Mouse (Mus musculus): ENCODE measurements at regions not wholly inside any gene's neighbourhood (a gene's known extent, or its start where the extent isn't known, plus 50 kb on each side); places are given as distances from the start of the nearest gene placed in this dataset.

GRCm38 (mm10) chr5:43048196-43049050 lies 184.5 kb upstream of the Cpeb2 start:
- no peak for DNase-seq (ENCODE audit: low read depth, low spot score)

DNA sequence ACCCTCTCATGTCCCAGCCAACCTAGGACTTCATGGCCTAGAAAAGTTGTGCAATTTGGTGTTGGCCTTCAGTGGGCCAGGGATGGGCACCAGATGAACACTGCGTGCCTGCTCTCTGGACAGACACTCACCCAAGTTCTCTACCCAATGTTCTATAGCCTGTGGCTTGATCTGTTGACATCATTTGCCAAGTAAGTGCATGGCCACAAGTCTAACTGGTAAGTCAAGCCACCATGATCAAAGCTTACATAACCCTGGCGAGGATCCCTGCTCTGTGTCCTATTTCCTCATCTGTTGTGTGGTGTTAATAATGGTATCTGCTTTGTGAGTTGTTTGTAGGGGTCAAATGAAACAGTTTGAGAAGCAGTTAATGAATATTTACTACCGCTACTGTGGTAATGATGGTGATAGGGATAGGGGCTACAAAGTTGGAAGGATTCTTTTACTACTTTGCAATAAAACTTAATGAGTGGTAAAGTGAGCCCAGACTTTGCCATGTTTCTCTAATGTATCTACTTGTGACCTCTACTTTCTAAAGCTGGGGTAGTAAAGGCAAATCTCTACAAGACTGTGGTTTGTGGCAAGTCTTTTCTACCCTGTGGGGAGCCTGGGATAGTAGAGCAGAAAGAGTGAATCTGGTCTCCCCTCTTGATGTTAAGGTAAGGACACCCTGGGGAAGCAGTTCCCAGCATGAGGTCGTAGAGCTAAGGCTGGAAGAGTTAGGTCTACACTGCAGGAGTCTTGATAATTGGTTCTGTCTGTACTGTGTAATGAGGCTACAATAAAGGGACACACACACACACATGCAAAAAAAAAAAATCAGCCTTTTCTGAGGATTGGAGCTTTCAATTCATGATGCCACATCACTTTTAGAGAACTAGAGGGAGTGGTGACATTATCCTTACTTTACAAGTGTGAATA lies 183.3 kb upstream of the Cpeb2 start:
- no peak for DNase-seq (ENCODE audit: low read depth, low spot score)

DNA sequence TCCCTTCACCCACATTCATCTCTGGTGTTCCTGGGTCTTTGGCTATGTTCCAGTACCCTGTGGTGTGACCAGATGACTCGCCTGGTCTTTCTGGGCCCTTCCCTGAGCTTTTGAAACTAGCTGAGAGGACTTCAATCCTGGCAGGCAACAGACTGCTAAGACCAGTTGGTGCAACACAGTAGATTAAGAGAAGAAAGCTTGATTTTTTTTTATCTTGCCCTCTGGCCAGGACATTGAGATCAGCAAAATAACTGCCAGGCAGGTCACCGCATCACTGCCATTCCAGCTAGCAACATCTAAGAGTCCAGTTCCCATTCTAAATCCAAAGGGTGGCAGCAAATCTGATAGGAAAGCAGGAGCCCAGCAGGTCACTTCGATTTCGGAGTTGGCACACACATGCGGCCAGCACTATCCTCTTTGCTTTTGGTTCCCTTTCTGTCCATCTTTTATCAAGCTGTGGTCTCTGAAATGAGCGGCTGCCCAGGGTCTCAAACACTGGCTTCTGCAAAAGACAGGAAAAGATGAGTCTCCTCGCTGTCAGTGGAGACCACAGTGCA lies 181.9 kb upstream of the Cpeb2 start:
- no peak for DNase-seq (ENCODE audit: low read depth, low spot score)

GRCm38 (mm10) chr5:43052668-43053067 lies 180.3 kb upstream of the Cpeb2 start:
- DNase-seq (ENCODE audit: low read depth, low spot score), result no peak

DNA sequence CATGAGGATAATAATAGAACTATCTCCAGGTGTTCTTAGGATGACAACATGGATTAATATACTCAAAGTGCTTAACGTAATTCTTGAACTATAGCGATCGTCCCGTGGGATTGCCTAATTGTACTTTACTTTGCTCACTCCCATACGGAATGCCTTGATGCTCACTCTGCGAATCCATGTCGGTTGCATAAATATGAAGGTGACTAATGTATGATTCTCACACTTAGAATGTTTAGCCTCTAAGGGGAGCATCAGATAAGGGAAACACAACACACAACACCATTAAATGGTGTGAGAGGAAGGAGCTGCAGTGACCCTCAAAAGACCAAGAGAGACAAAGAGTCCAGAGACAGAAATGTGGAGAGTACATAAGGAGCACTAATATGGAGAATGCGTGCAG lies 178.4 kb upstream of the Cpeb2 start:
- no peak for DNase-seq (ENCODE audit: low read depth, low spot score)

GRCm38 (mm10) chr5:43055111-43055710 lies 177.8 kb upstream of the Cpeb2 start:
- DNase-seq (ENCODE audit: low read depth, low spot score), result no peak

- DNase-seq (ENCODE audit: low read depth, low spot score), result no peak
Measured at GRCm38 (mm10) chr5:43056486-43056885, 176.5 kb upstream of the Cpeb2 start.

DNA sequence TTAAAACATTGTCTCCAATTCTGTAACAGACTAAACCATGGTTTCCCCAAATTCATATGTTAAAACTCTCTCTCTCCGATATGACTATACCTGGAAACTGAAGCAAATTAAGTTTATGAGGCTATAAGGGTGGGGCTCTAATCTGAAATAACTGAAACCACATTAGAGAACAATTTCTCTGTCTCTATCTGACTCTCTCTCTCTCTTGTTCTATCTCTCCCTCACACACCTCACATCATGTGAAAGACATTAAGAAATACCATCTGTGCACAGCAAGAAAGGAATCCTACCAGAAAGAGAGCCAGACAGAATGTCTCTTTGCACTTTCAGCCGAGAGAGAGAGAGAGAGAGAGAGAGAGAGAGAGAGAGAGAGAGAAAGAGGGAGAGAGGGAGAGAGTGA lies 171.7 kb upstream of the Cpeb2 start:
- no peak for DNase-seq (ENCODE audit: low read depth, low spot score)

- DNase-seq (ENCODE audit: low read depth, low spot score), result no peak
Measured at GRCm38 (mm10) chr5:43061797-43062391, 171.1 kb upstream of the Cpeb2 start.

GRCm38 (mm10) chr5:43062499-43062898 lies 170.5 kb upstream of the Cpeb2 start:
- DNase-seq (ENCODE audit: low read depth, low spot score), result no peak

GRCm38 (mm10) chr5:43063386-43063785 lies 169.6 kb upstream of the Cpeb2 start:
- DNase-seq (ENCODE audit: low read depth, low spot score), result no peak

- DNase-seq (ENCODE audit: low read depth, low spot score), result no peak
Measured at GRCm38 (mm10) chr5:43071541-43071940, 161.4 kb upstream of the Cpeb2 start.

GRCm38 (mm10) chr5:43072340-43072739 lies 160.6 kb upstream of the Cpeb2 start:
- no peak for DNase-seq (ENCODE audit: low read depth, low spot score)

GRCm38 (mm10) chr5:43074536-43074935 lies 158.4 kb upstream of the Cpeb2 start:
- no peak for DNase-seq (ENCODE audit: low read depth, low spot score)

DNA sequence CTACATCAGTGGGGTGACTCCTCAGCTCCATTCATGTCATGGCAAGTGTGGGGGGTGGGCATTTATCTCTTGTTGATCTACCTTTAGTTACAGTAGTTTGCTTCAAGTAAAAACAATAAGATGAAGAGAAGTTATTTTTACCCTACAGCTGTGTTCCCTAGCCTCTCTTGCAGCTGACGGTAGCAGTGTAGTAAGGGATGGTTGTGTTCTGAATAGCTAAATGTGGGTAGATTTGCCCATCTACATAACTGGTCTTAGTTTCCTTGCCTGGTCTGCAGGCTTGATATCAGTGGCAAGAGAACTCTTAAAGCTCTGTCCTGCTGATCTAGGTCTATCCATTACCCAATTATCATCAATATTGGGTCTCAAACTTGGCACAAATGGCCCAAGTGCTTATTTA lies 152.7 kb upstream of the Cpeb2 start:
- DNase-seq (ENCODE audit: low read depth, low spot score), result no peak

- no peak for DNase-seq (ENCODE audit: low read depth, low spot score)
Measured at GRCm38 (mm10) chr5:43081561-43082534, 151.1 kb upstream of the Cpeb2 start.

- no peak for DNase-seq (ENCODE audit: low read depth, low spot score)
Measured at GRCm38 (mm10) chr5:43087077-43087476, 145.9 kb upstream of the Cpeb2 start.

DNA sequence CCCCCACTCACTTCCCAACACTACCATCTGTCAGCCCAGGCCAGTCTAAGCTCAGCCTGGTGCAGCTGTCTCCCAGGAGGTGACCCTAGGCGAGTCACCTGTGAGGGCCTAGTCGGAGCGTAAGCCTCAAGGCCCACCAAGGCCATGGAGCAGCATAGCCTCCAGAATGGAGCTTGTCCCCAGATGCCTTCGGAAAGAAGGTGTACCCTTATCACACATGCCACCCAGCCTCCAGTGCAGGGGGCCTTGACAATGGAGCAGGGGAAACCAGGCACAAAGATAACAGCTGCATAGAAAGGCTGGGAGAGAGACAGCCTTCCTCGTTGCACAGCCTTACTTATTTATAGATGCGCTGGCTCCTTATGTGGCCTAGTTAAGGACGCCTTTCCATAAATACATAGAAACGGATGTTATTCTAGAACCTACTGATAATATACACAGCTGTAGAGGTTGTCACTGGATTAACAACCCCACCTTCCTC lies 145.0 kb upstream of the Cpeb2 start:
- DNase-seq (ENCODE audit: low read depth, low spot score), result no peak

- no peak for DNase-seq (ENCODE audit: low read depth, low spot score)
Measured at GRCm38 (mm10) chr5:43088650-43089397, 144.1 kb upstream of the Cpeb2 start.
